Mouse (Mus musculus): ENCODE results near the gene Eipr1. TPM values are rescaled to one million over a fixed set of nuclear protein-coding genes. Genes with fewer than 3 reads are reported as not detected.

Gene Eipr1
- polyA plus RNA-seq, 1 experiment: 18.4 TPM

- Histone ChIP-seq H3K4me3 (ENCODE audit: low read depth, low read length) (no peak overlapping the region), H3K36me3 (ENCODE audit: control insufficient read depth, insufficient read depth, low read length, poor library complexity, severe bottlenecking) (no peaks in the 10 kb centered on the region), H3K27me3 (ENCODE audit: control insufficient read depth, insufficient read depth, low read length, poor library complexity, severe bottlenecking) (no peaks in the 10 kb centered on the region), H3K9ac (ENCODE audit: low read depth, poor library complexity, severe bottlenecking) (no peak overlapping the region), H3K4me1 (ENCODE audit: control insufficient read depth, insufficient read depth, low read length) (no peaks in the 10 kb centered on the region), H3K9me3 (replicated peaks; ENCODE audit: control insufficient read depth, insufficient read depth, low read length, poor library complexity, severe bottlenecking) (no peaks in the 10 kb centered on the region), H3K27ac (ENCODE audit: insufficient read depth, low read length) (no peak overlapping the region)
- no peak for TF ChIP-seq EP300 (IDR thresholded peaks at IDR 0.05; ENCODE audit: insufficient read depth, low read depth, low read length)
- no peak for TF ChIP-seq POLR2A (IDR thresholded peaks at IDR 0.05; ENCODE audit: insufficient read depth, low read length)
- TF ChIP-seq CTCF (IDR thresholded peaks at IDR 0.05; ENCODE audit: low read depth, low read length): no peak
Observed at GRCm38 (mm10) chr12:28780180-28780579, 28.6 kb downstream of the Eipr1 start.

- no peaks in the 10 kb centered on the region for H3K9me3 ChIP-seq (replicated peaks; ENCODE audit: control insufficient read depth, insufficient read depth, low read length, poor library complexity, severe bottlenecking)
- no peaks in the 10 kb centered on the region for H3K4me1 ChIP-seq (ENCODE audit: control insufficient read depth, insufficient read depth, low read length)
- no peak overlapping the region for H3K4me3 ChIP-seq (ENCODE audit: low read depth, low read length)
- H3K36me3 ChIP-seq (ENCODE audit: control insufficient read depth, insufficient read depth, low read length, poor library complexity, severe bottlenecking): no peaks in the 10 kb centered on the region
- H3K27me3 ChIP-seq (ENCODE audit: control insufficient read depth, insufficient read depth, low read length, poor library complexity, severe bottlenecking): no peaks in the 10 kb centered on the region
- no peak overlapping the region for H3K27ac ChIP-seq (ENCODE audit: insufficient read depth, low read length)
- H3K9ac ChIP-seq (ENCODE audit: low read depth, poor library complexity, severe bottlenecking): no peak overlapping the region
- TF ChIP-seq POLR2A (IDR thresholded peaks at IDR 0.05; ENCODE audit: insufficient read depth, low read length): no peak
- no peak for TF ChIP-seq CTCF (IDR thresholded peaks at IDR 0.05; ENCODE audit: low read depth, low read length)
- no peak for TF ChIP-seq EP300 (IDR thresholded peaks at IDR 0.05; ENCODE audit: insufficient read depth, low read depth, low read length)
Observed at GRCm38 (mm10) chr12:28782637-28783036, 31.0 kb downstream of the Eipr1 start.

DNA sequence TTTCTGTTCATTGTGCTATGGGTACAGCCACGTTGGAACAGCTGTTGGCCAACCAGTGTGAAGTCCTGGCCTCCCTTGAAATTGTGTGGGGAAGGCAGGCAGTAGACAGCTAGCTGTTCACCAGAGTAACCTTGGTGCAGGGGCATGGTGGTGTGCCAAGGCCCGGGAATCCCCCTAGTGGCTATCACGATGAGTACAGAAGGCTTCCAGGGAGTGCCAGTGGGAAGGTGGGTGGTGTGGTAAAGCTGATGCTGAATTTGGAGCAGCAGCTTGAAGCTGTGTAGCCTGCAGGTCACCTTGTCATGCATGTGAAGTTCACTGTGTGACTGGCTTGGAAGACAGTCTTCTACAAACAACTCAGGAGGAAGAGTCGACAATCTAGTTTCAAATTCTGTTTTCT is 32.8 kb downstream of the Eipr1 start:
- Histone ChIP-seq H3K4me1 (ENCODE audit: control insufficient read depth, insufficient read depth, low read length) (no peaks in the 10 kb centered on the region), H3K27ac (ENCODE audit: insufficient read depth, low read length) (no peak overlapping the region)

DNA sequence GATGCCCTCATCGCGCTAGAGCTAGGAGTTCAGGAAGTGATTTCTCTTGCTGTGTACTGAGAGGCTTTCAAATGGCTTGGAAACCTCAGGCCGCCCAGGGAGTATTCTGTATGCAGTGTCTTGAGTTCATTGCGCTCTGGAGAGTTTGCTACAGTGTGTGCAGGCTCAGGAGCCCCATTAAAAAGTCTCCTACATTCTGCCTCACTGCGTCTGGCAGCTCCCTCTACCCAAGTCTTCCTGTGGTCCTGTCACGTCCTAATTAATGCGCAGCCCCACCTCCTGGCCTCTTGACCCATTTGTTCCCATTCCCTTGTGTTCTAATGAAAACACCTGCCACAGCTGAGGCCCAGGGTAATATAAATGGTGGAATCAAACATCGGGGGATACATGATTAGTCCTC is 33.3 kb downstream of the Eipr1 start:
- H3K27ac ChIP-seq (ENCODE audit: insufficient read depth, low read length): peak overlapping the region; percentile 48; the same call in 1 of the 2 replicates
- H3K36me3 ChIP-seq (ENCODE audit: control insufficient read depth, insufficient read depth, low read length, poor library complexity, severe bottlenecking): no peaks in the 10 kb centered on the region
- H3K4me3 ChIP-seq (ENCODE audit: low read depth, low read length): no peak overlapping the region
- no peaks in the 10 kb centered on the region for H3K4me1 ChIP-seq (ENCODE audit: control insufficient read depth, insufficient read depth, low read length)
- H3K9ac ChIP-seq (ENCODE audit: low read depth, poor library complexity, severe bottlenecking): no peak overlapping the region
- H3K9me3 ChIP-seq (replicated peaks; ENCODE audit: control insufficient read depth, insufficient read depth, low read length, poor library complexity, severe bottlenecking): no peaks in the 10 kb centered on the region
- TF ChIP-seq POLR2A (IDR thresholded peaks at IDR 0.05; ENCODE audit: insufficient read depth, low read length) (no peak), CTCF (IDR thresholded peaks at IDR 0.05; ENCODE audit: low read depth, low read length) (no peak), EP300 (IDR thresholded peaks at IDR 0.05; ENCODE audit: insufficient read depth, low read depth, low read length) (no peak)
- no peaks in the 10 kb centered on the region for H3K27me3 ChIP-seq (ENCODE audit: control insufficient read depth, insufficient read depth, low read length, poor library complexity, severe bottlenecking)

More for the DNA sequence above, 32.8 kb downstream of the Eipr1 start:
- Histone ChIP-seq H3K4me3 (ENCODE audit: low read depth, low read length) (no peak overlapping the region), H3K9me3 (replicated peaks; ENCODE audit: control insufficient read depth, insufficient read depth, low read length, poor library complexity, severe bottlenecking) (no peaks in the 10 kb centered on the region), H3K36me3 (ENCODE audit: control insufficient read depth, insufficient read depth, low read length, poor library complexity, severe bottlenecking) (no peaks in the 10 kb centered on the region), H3K9ac (ENCODE audit: low read depth, poor library complexity, severe bottlenecking) (no peak overlapping the region), H3K27me3 (ENCODE audit: control insufficient read depth, insufficient read depth, low read length, poor library complexity, severe bottlenecking) (no peaks in the 10 kb centered on the region)
- TF ChIP-seq CTCF (IDR thresholded peaks at IDR 0.05; ENCODE audit: low read depth, low read length): no peak
- TF ChIP-seq EP300 (IDR thresholded peaks at IDR 0.05; ENCODE audit: insufficient read depth, low read depth, low read length): no peak
- TF ChIP-seq POLR2A (IDR thresholded peaks at IDR 0.05; ENCODE audit: insufficient read depth, low read length): no peak

- no peaks in the 10 kb centered on the region for H3K36me3 ChIP-seq (ENCODE audit: control insufficient read depth, insufficient read depth, low read length, poor library complexity, severe bottlenecking)
- H3K9me3 ChIP-seq (replicated peaks; ENCODE audit: control insufficient read depth, insufficient read depth, low read length, poor library complexity, severe bottlenecking): no peaks in the 10 kb centered on the region
- no peaks in the 10 kb centered on the region for H3K4me1 ChIP-seq (ENCODE audit: control insufficient read depth, insufficient read depth, low read length)
- H3K9ac ChIP-seq (ENCODE audit: low read depth, poor library complexity, severe bottlenecking): no peak overlapping the region
- TF ChIP-seq CTCF (IDR thresholded peaks at IDR 0.05; ENCODE audit: low read depth, low read length): no peak
- TF ChIP-seq EP300 (IDR thresholded peaks at IDR 0.05; ENCODE audit: insufficient read depth, low read depth, low read length): 0 out of 2 replicates have a peak, but pooled peaks have one; percentile 8
- no peak overlapping the region for H3K4me3 ChIP-seq (ENCODE audit: low read depth, low read length)
- no peaks in the 10 kb centered on the region for H3K27me3 ChIP-seq (ENCODE audit: control insufficient read depth, insufficient read depth, low read length, poor library complexity, severe bottlenecking)
- peak overlapping the region; percentile 48 for H3K27ac ChIP-seq (ENCODE audit: insufficient read depth, low read length)
Observed at GRCm38 (mm10) chr12:28785299-28785698, 33.7 kb downstream of the Eipr1 start.

- Histone ChIP-seq H3K4me1 (ENCODE audit: control insufficient read depth, insufficient read depth, low read length) (no peaks in the 10 kb centered on the region), H3K27me3 (ENCODE audit: control insufficient read depth, insufficient read depth, low read length, poor library complexity, severe bottlenecking) (no peaks in the 10 kb centered on the region), H3K9ac (ENCODE audit: low read depth, poor library complexity, severe bottlenecking) (no peak overlapping the region), H3K27ac (ENCODE audit: insufficient read depth, low read length) (no peak overlapping the region), H3K9me3 (replicated peaks; ENCODE audit: control insufficient read depth, insufficient read depth, low read length, poor library complexity, severe bottlenecking) (no peaks in the 10 kb centered on the region), H3K36me3 (ENCODE audit: control insufficient read depth, insufficient read depth, low read length, poor library complexity, severe bottlenecking) (no peaks in the 10 kb centered on the region), H3K4me3 (ENCODE audit: low read depth, low read length) (no peak overlapping the region)
- TF ChIP-seq POLR2A (IDR thresholded peaks at IDR 0.05; ENCODE audit: insufficient read depth, low read length): no peak
- no peak for TF ChIP-seq EP300 (IDR thresholded peaks at IDR 0.05; ENCODE audit: insufficient read depth, low read depth, low read length)
- no peak for TF ChIP-seq CTCF (IDR thresholded peaks at IDR 0.05; ENCODE audit: low read depth, low read length)
Observed at GRCm38 (mm10) chr12:28786310-28786709, 34.7 kb downstream of the Eipr1 start.

All from ES-Bruce4 (cell line).